Comparison of ENCODE assay signal across 15 mouse cellular contexts in genomic region chr2:10311719-10312118, GRCm38 (mm10). TPM values are rescaled to one million over a fixed set of nuclear protein-coding genes. Genes with fewer than 3 reads are reported as not detected.
DNase-seq lines count a peak whose midpoint lies in the region; ATAC-seq and TF ChIP-seq lines count a peak whose summit lies in the region.
"Had no signal": no experiment of that assay in that cellular context is flagged by ENCODE, and none has a peak within 500 bp of the region (broad histone marks: within the 10 kb centered on the region; RNA-seq: fewer than 3 reads in every experiment).

No protein-coding gene starts in this region.

- 68% methylated on average over 14 of the region's 14 CpGs for WGBS in heart, embryonic 10.5 days

- H3K27me3 ChIP-seq in heart, embryonic 10.5 days (ENCODE audit: insufficient read depth, poor library complexity, severe bottlenecking): peaks cover 8% of the 10 kb centered on the region
- no peaks in the 10 kb centered on the region for H3K27me3 ChIP-seq in splenic B cell, adult 2 months (ENCODE audit: control insufficient read depth, insufficient read depth, low read length, poor library complexity, severe bottlenecking)
- H3K27me3 ChIP-seq: embryonic facial prominence, embryonic 15.5 days; forebrain, embryonic 15.5 days; liver, embryonic 15.5 days; neural tube, embryonic 13.5 days had no signal

- no peak for ATAC-seq in frontal cortex, adult (ENCODE audit: low TSS enrichment)
- ATAC-seq: forebrain, embryonic 15.5 days had no signal

- H3K4me3 ChIP-seq in heart, embryonic 10.5 days: no peak overlapping the region
- peak overlapping the region in 1 of 2 experiments; percentile 49; a peak in 2 of 4 replicates for H3K4me3 ChIP-seq in ES-E14 (ENCODE audit: insufficient read depth in 1 of 2, low read depth in 1 of 2, low read length in 2 of 2, poor library complexity in 1 of 2, severe bottlenecking in 1 of 2)
- H3K4me3 ChIP-seq: embryonic facial prominence, embryonic 15.5 days; forebrain, embryonic 15.5 days; liver, embryonic 15.5 days; megakaryocyte, embryonic 14.5 days; neural tube, embryonic 13.5 days had no signal

- H3K27ac ChIP-seq in heart, embryonic 10.5 days: no peak overlapping the region
- H3K27ac ChIP-seq in ES-E14 (ENCODE audit: insufficient read depth, low read depth, low read length, poor library complexity, severe bottlenecking): no peak overlapping the region
- H3K27ac ChIP-seq: embryonic facial prominence, embryonic 15.5 days; forebrain, embryonic 15.5 days; liver, embryonic 15.5 days; neural tube, embryonic 13.5 days had no signal

- no peaks in the 10 kb centered on the region for H3K36me3 ChIP-seq in heart, embryonic 10.5 days
- H3K36me3 ChIP-seq in ES-E14 (ENCODE audit: control insufficient read depth, insufficient read depth, low read length, poor library complexity, severe bottlenecking): no peaks in the 10 kb centered on the region; the same call in 1 of the 2 replicates
- H3K36me3 ChIP-seq in splenic B cell, adult 2 months (ENCODE audit: control insufficient read depth, insufficient read depth, low read length, poor library complexity, severe bottlenecking): no peaks in the 10 kb centered on the region
- H3K36me3 ChIP-seq: embryonic facial prominence, embryonic 15.5 days; forebrain, embryonic 15.5 days; liver, embryonic 15.5 days; neural tube, embryonic 13.5 days had no signal

- in situ Hi-C loops in ES-E14 (cut with MboI; ENCODE audit: low sequenced_read_pairs in 2 of 2, unreplicated experiment in 2 of 2): no loop called here

- peaks cover 14% of the 10 kb centered on the region for H3K4me1 ChIP-seq in heart, embryonic 10.5 days
- H3K4me1 ChIP-seq in ES-E14 (ENCODE audit: control insufficient read depth in 2 of 2, insufficient read depth in 2 of 2, low read length in 2 of 2, poor library complexity in 1 of 2): peaks cover 0 to 3% of the 10 kb centered on the region in 2 experiments; a peak in 1 of 4 replicates
- H3K4me1 ChIP-seq: forebrain, embryonic 15.5 days; neural tube, embryonic 13.5 days had no signal

- H3K9me3 ChIP-seq in heart, embryonic 10.5 days: no peaks in the 10 kb centered on the region
- H3K9me3 ChIP-seq in ES-E14 (ENCODE audit: control insufficient read depth, insufficient read depth, low read depth, low read length): no peaks in the 10 kb centered on the region
- H3K9me3 ChIP-seq: embryonic facial prominence, embryonic 15.5 days; forebrain, embryonic 15.5 days; liver, embryonic 15.5 days; neural tube, embryonic 13.5 days had no signal

- H3K9ac ChIP-seq in ES-E14 (ENCODE audit: insufficient read depth, low read depth, low read length, poor library complexity, severe bottlenecking): no peak overlapping the region
- H3K9ac ChIP-seq: embryonic facial prominence, embryonic 15.5 days; forebrain, embryonic 15.5 days; liver, embryonic 15.5 days; neural tube, embryonic 13.5 days had no signal

- peak; percentile 80 for DNase-seq in heart, adult 11 months
- DNase-seq in heart, embryonic 10.5 days (ENCODE audit: low spot score): no peak
- DNase-seq in ES-E14 (ENCODE audit: low read depth, low spot score): peak; percentile 94
- DNase-seq in induced T-regulatory cell, adult 2 months (ENCODE audit: low read depth): peak; percentile 52
- peak; percentile 49 for DNase-seq in splenic B cell, adult 2 months (ENCODE audit: low read depth, low spot score)
- DNase-seq in layer of hippocampus, postnatal 25 days (ENCODE audit: extremely low spot score in 1 of 2, low spot score in 1 of 2): no peak
- no peak for DNase-seq in embryo, embryonic 10 days (ENCODE audit: low spot score)
- DNase-seq: cerebellum, postnatal 25 days; kidney, postnatal 25 days had no signal

TF ChIP-seq in ES-E14, 5 proteins besides CTCF, POLR2A, EP300 and RAD21:
- TF ChIP-seq MAFK (IDR thresholded peaks at IDR 0.05; ENCODE audit: insufficient read depth, low read depth, low read length) (no peak), ZNF384 (IDR thresholded peaks at IDR 0.05; ENCODE audit: low read depth, low read length) (no peak)

RNA-seq across cellular contexts. Expression of gene Sfmbt2, which starts 58.6 kb away (rescaled TPM):
- polyA plus RNA-seq in heart, embryonic 10.5 days (2016; fragmentation: Nextera tagmentation; extraction: Ambion mirVana): 2.1 and 2.2 TPM in 2 replicates
- total RNA-seq in ES-E14 (2012; rRNA removed): 40.8 and 43.7 TPM in 2 replicates
- total RNA-seq in layer of hippocampus, postnatal 25 days (2021): 1 to 10 TPM; 3.1 to 5.2 TPM

Comparison
In these comparisons a context has a peak if more than half of its experiments do, and no peak if none do; other contexts are left out.
1. DNase-seq: peak in heart, adult 11 months (single experiment), ES-E14 (single experiment), induced T-regulatory cell, adult 2 months (single experiment) and splenic B cell, adult 2 months (single experiment); none in heart, embryonic 10.5 days (single experiment), layer of hippocampus, postnatal 25 days (0 of 2) and embryo, embryonic 10 days (single experiment).